Mouse (Mus musculus) c-Kit-positive CD71-negative TER-119-negative erythroid progenitor cells, embryonic 14.5 days (primary cell): ENCODE measurements around the gene Rufy1.
"Not testable (repeated sequence)": the region's sequence is repeated elsewhere in the genome, so short reads cannot be mapped to it uniquely, and the experiment has no call there.

Experiments
- DNase-seq: peaks from one replicate; pipeline ENCODE4 v3.0.0-alpha.2; 2013; ENCODE audit warnings: low read depth

Rufy1 gene

GRCm38 (mm10) chr11:50430277-50431133 is at the start of gene Rufy1:
Gene Rufy1 (minus strand): TSS chr11:50431125.
- DNase-seq, result no peak

- no peak for DNase-seq
Measured at GRCm38 (mm10) chr11:50478072-50478471, 47.1 kb upstream of the Rufy1 start.

- no peak for DNase-seq
Measured at GRCm38 (mm10) chr11:50477486-50478070, 46.7 kb upstream of the Rufy1 start.

GRCm38 (mm10) chr11:50476971-50477370 is 46.0 kb upstream of the Rufy1 start:
- no peak for DNase-seq

- DNase-seq, result peak; percentile 17
Measured at GRCm38 (mm10) chr11:50473933-50474332, 43.0 kb upstream of the Rufy1 start.

- DNase-seq, result no peak
Measured at GRCm38 (mm10) chr11:50472161-50472939, 41.4 kb upstream of the Rufy1 start.

- DNase-seq, result no peak
Measured at GRCm38 (mm10) chr11:50461481-50461880, 30.6 kb upstream of the Rufy1 start.

GRCm38 (mm10) chr11:50459250-50459649 is 28.3 kb upstream of the Rufy1 start:
- no peak for DNase-seq

GRCm38 (mm10) chr11:50457111-50457911 is 26.4 kb upstream of the Rufy1 start:
- DNase-seq, result no peak

GRCm38 (mm10) chr11:50456455-50456854 is 25.5 kb upstream of the Rufy1 start:
- no peak for DNase-seq

GRCm38 (mm10) chr11:50454934-50455333 is 24.0 kb upstream of the Rufy1 start:
- no peak for DNase-seq

GRCm38 (mm10) chr11:50450236-50450635 is 19.3 kb upstream of the Rufy1 start:
- DNase-seq, result no peak

GRCm38 (mm10) chr11:50448163-50448562 is 17.2 kb upstream of the Rufy1 start:
- DNase-seq, result not testable (repeated sequence)

- peak; percentile 36 for DNase-seq
Measured at GRCm38 (mm10) chr11:50443259-50444065, 12.5 kb upstream of the Rufy1 start.

- DNase-seq, result no peak
Measured at GRCm38 (mm10) chr11:50441637-50442036, 10.7 kb upstream of the Rufy1 start.

- DNase-seq, result no peak
Measured at GRCm38 (mm10) chr11:50440691-50441090, 9.8 kb upstream of the Rufy1 start.

GRCm38 (mm10) chr11:50439857-50440256 is 8.9 kb upstream of the Rufy1 start:
- no peak for DNase-seq

- DNase-seq, result no peak
Measured at GRCm38 (mm10) chr11:50432896-50433295, 2.0 kb upstream of the Rufy1 start.

GRCm38 (mm10) chr11:50432069-50432440 is 1.1 kb upstream of the Rufy1 start:
- DNase-seq, result no peak

GRCm38 (mm10) chr11:50431134-50432068 is 476 bp upstream of the Rufy1 start:
- DNase-seq, result peak; percentile 52
